In genomic region chr1:135958483-135958882, GRCm38 (mm10) we compare ENCODE assay signal across 10 mouse cellular contexts. TPM values are rescaled to one million over a fixed set of nuclear protein-coding genes. Genes with fewer than 3 reads are reported as not detected.
DNase-seq lines count a peak whose midpoint lies in the region; ATAC-seq lines count a peak whose summit lies in the region.
"Had no signal": no experiment of that assay in that cellular context is flagged by ENCODE, and none has a peak within 500 bp of the region (broad histone marks: within the 10 kb centered on the region; RNA-seq: fewer than 3 reads in every experiment).

No protein-coding gene starts in this region.

- no peak overlapping the region for H3K4me3 ChIP-seq in liver, embryonic 16.5 days (ENCODE audit: low read depth, low read length)
- H3K4me3 ChIP-seq: heart, embryonic 15.5 days had no signal

- H3K27me3 ChIP-seq in liver, embryonic 16.5 days (ENCODE audit: control insufficient read depth, insufficient read depth, low read depth, low read length) = peaks cover 3% of the 10 kb centered on the region; the same call in 1 of the 2 replicates

- H3K4me2 ChIP-seq in liver, embryonic 16.5 days (ENCODE audit: low read depth, low read length) = no peak overlapping the region
- H3K4me2 ChIP-seq: heart, embryonic 15.5 days had no signal

- H3K9me3 ChIP-seq in liver, embryonic 16.5 days (replicated peaks; ENCODE audit: control insufficient read depth, low read length) = no peaks in the 10 kb centered on the region
- H3K9me3 ChIP-seq: heart, embryonic 15.5 days had no signal

- peak; percentile 41 for DNase-seq in cerebellum, adult 8-10 months
- no peak for DNase-seq in cerebellum, postnatal 4 days (ENCODE audit: low spot score in 2 of 2)
- DNase-seq in liver = no peak
- DNase-seq in embryo, embryonic 11 days = peak; percentile 69
- peak; percentile 44 for DNase-seq in kidney, postnatal 14 days
- peak; percentile 54 for DNase-seq in telencephalon, adult 2 months (ENCODE audit: low read depth, low spot score)
- DNase-seq in urinary bladder, postnatal 36 days (ENCODE audit: low spot score in 2 of 2) = no peak

- no peaks in the 10 kb centered on the region for H3K4me1 ChIP-seq in liver, embryonic 16.5 days (ENCODE audit: control insufficient read depth, low read depth, low read length)
- H3K4me1 ChIP-seq: heart, embryonic 15.5 days had no signal

- H3K27ac ChIP-seq in liver, embryonic 16.5 days (ENCODE audit: low read length) = no peak overlapping the region
- H3K27ac ChIP-seq: heart, embryonic 15.5 days had no signal

- ATAC-seq in liver, embryonic 16.5 days (ENCODE audit: low read depth) = 0 out of 2 replicates have a peak, but pooled peaks have one; percentile 13
- ATAC-seq: Patski had no signal

- 31% methylated on average over 4 of the region's 4 CpGs for WGBS in liver, embryonic 16.5 days (ENCODE audit: insufficient replicate concordance)

- no peak overlapping the region for H3K9ac ChIP-seq in liver, embryonic 16.5 days (ENCODE audit: low read depth, low read length)
- H3K9ac ChIP-seq: heart, embryonic 15.5 days had no signal

- H3K36me3 ChIP-seq in liver, embryonic 16.5 days (ENCODE audit: control insufficient read depth, insufficient read depth) = no peaks in the 10 kb centered on the region
- H3K36me3 ChIP-seq: heart, embryonic 15.5 days had no signal

RNA-seq across cellular contexts. Expression of gene Pkp1, which starts 39.5 kb away (rescaled TPM):
- not detected in 2 replicates for polyA plus RNA-seq in liver, embryonic 16.5 days (2015; fragmentation: Nextera tagmentation; extraction: Ambion mirVana)

RNA-seq across cellular contexts. Expression of gene Igfn1, which starts 47.7 kb away (rescaled TPM):
- polyA plus RNA-seq in liver, embryonic 16.5 days (2015; fragmentation: Nextera tagmentation; extraction: Ambion mirVana) = not detected in 2 replicates
- polyA plus RNA-seq: heart, embryonic 15.5 days; Patski had no signal

RNA-seq across cellular contexts. Expression of gene Tmem9, which starts 49.5 kb away (rescaled TPM):
- 92.9 and 94.4 TPM in 2 replicates for polyA plus RNA-seq in liver, embryonic 16.5 days (2015; fragmentation: Nextera tagmentation; extraction: Ambion mirVana)

Comparison
In these comparisons a context has a peak if more than half of its experiments do, and no peak if none do; other contexts are left out.
1. DNase-seq: peak in cerebellum, adult 8-10 months (single experiment), embryo, embryonic 11 days (single experiment), kidney, postnatal 14 days (single experiment) and telencephalon, adult 2 months (single experiment); none in cerebellum, postnatal 4 days (0 of 2), liver (single experiment) and urinary bladder, postnatal 36 days (0 of 2).